Mouse (Mus musculus) forebrain, embryonic 10.5 days (tissue): ENCODE measurements at regions not wholly inside any gene's neighbourhood (a gene's known extent, or its start where the extent isn't known, plus 50 kb on each side); places are given as distances from the start of the nearest gene placed in this dataset.

Source experiments
- DNase-seq: peaks from one replicate; pipeline ENCODE4 v3.0.0-alpha.2; 2017; ENCODE audit warnings: low spot score; ENCODE audit errors: extremely low spot score
- H3K27ac ChIP-seq: fragments of 300-500 bp; sonication (generic); 2 replicates; pipeline ENCODE4 v1.5.1; 2016; ENCODE audit warnings: mild to moderate bottlenecking
- H3K27me3 ChIP-seq: fragments of 300-500 bp; sonication (generic); 2 replicates; pipeline ENCODE4 v1.6.1; 2016; ENCODE audit warnings: mild to moderate bottlenecking; ENCODE audit not compliant: poor library complexity, severe bottlenecking
- H3K36me3 ChIP-seq: fragments of 300-500 bp; sonication (generic); replicated peaks from 2 replicates; pipeline ENCODE4 v1.6.1; 2016; ENCODE audit warnings: mild to moderate bottlenecking, moderate library complexity
- H3K4me1 ChIP-seq: fragments of 300-500 bp; sonication (generic); 2 replicates; pipeline ENCODE4 v1.6.1; 2016
- H3K4me3 ChIP-seq: fragments of 300-500 bp; sonication (generic); 2 replicates; pipeline ENCODE4 v1.5.1; 2016; ENCODE audit warnings: mild to moderate bottlenecking, moderate library complexity
- H3K9me3 ChIP-seq: fragments of 300-500 bp; sonication (generic); 2 replicates; pipeline ENCODE4 v1.6.1; 2016; ENCODE audit warnings: mild to moderate bottlenecking, moderate library complexity
- WGBS: fragments of 180-500 bp; shearing (Covaris S2); methylation state at CpG from one replicate; pipeline ENCODE4 v1.1.7; 2016; 5-methylcytosine and 5-hydroxymethylcytosine counted together

- Histone ChIP-seq H3K27ac (peak overlapping the region; percentile 51; the same call in 1 of the 2 replicates), H3K9me3 (no peaks in the 10 kb centered on the region), H3K4me3 (peak overlapping the region; percentile 31), H3K27me3 (peaks cover 84% of the 10 kb centered on the region), H3K4me1 (peaks cover 45% of the 10 kb centered on the region), H3K36me3 (no peaks in the 10 kb centered on the region)
- 6% methylated on average over 16 of the region's 16 CpGs for WGBS
- peak; percentile 77 for DNase-seq
Measured at GRCm38 (mm10) chr13:39877361-39878141, 483.7 kb downstream of the Ofcc1 start.

- no peaks in the 10 kb centered on the region for H3K9me3 ChIP-seq
- no peak for DNase-seq
- H3K4me3 ChIP-seq = no peak overlapping the region
- H3K27me3 ChIP-seq = no peaks in the 10 kb centered on the region
- no peaks in the 10 kb centered on the region for H3K36me3 ChIP-seq
- H3K27ac ChIP-seq = no peak overlapping the region
- no peaks in the 10 kb centered on the region for H3K4me1 ChIP-seq
- WGBS = 91% methylated on average over 6 of the region's 6 CpGs
Measured at GRCm38 (mm10) chr13:39852257-39852800, 508.9 kb downstream of the Ofcc1 start.

GRCm38 (mm10) chr13:39849391-39849790 is 511.9 kb downstream of the Ofcc1 start:
- Histone ChIP-seq H3K36me3 (no peaks in the 10 kb centered on the region), H3K27ac (no peak overlapping the region), H3K9me3 (no peaks in the 10 kb centered on the region), H3K4me3 (no peak overlapping the region), H3K27me3 (no peaks in the 10 kb centered on the region), H3K4me1 (no peaks in the 10 kb centered on the region)
- DNase-seq = no peak
- 75% methylated on average over 1 of the region's 1 CpGs for WGBS

- 92% methylated on average over 5 of the region's 5 CpGs for WGBS
- peaks cover 12% of the 10 kb centered on the region for H3K4me1 ChIP-seq
- H3K4me3 ChIP-seq = no peak overlapping the region
- H3K27me3 ChIP-seq = peaks cover 21% of the 10 kb centered on the region; the same call in 1 of the 2 replicates
- H3K9me3 ChIP-seq = no peaks in the 10 kb centered on the region
- no peaks in the 10 kb centered on the region for H3K36me3 ChIP-seq
- no peak overlapping the region for H3K27ac ChIP-seq
- DNase-seq = no peak
Measured at GRCm38 (mm10) chr13:39836053-39836584, 525.1 kb downstream of the Ofcc1 start.

GRCm38 (mm10) chr13:39835302-39835701 is 525.9 kb downstream of the Ofcc1 start:
- no peak overlapping the region for H3K4me3 ChIP-seq
- H3K36me3 ChIP-seq = no peaks in the 10 kb centered on the region
- H3K9me3 ChIP-seq = no peaks in the 10 kb centered on the region
- 29% methylated on average over 5 of the region's 5 CpGs for WGBS
- peaks cover 29% of the 10 kb centered on the region; the same call in 1 of the 2 replicates for H3K27me3 ChIP-seq
- no peak for DNase-seq
- peaks cover 12% of the 10 kb centered on the region for H3K4me1 ChIP-seq
- H3K27ac ChIP-seq = no peak overlapping the region

- H3K4me1 ChIP-seq = peaks cover 13% of the 10 kb centered on the region
- no peaks in the 10 kb centered on the region for H3K36me3 ChIP-seq
- no peak overlapping the region for H3K4me3 ChIP-seq
- no peak for DNase-seq
- H3K27me3 ChIP-seq = peaks cover 35% of the 10 kb centered on the region; the same call in 1 of the 2 replicates
- H3K27ac ChIP-seq = no peak overlapping the region
- H3K9me3 ChIP-seq = no peaks in the 10 kb centered on the region
- 58% methylated on average over 9 of the region's 9 CpGs for WGBS
Measured at GRCm38 (mm10) chr13:39834521-39835245, 526.6 kb downstream of the Ofcc1 start.

- H3K4me3 ChIP-seq = peak overlapping the region; percentile 49
- H3K36me3 ChIP-seq = no peaks in the 10 kb centered on the region
- H3K4me1 ChIP-seq = peaks cover 13% of the 10 kb centered on the region
- peak; percentile 42 for DNase-seq
- 10% methylated on average over 20 of the region's 20 CpGs for WGBS
- peaks cover 40% of the 10 kb centered on the region for H3K27me3 ChIP-seq
- no peaks in the 10 kb centered on the region for H3K9me3 ChIP-seq
- H3K27ac ChIP-seq = peak overlapping the region; percentile 58
Measured at GRCm38 (mm10) chr13:39823965-39824555, 537.2 kb downstream of the Ofcc1 start.

GRCm38 (mm10) chr13:39823346-39823954 is 537.8 kb downstream of the Ofcc1 start:
- Histone ChIP-seq H3K4me1 (peaks cover 13% of the 10 kb centered on the region), H3K4me3 (peak overlapping the region; percentile 49), H3K36me3 (no peaks in the 10 kb centered on the region), H3K27me3 (peaks cover 40% of the 10 kb centered on the region), H3K27ac (no peak overlapping the region), H3K9me3 (no peaks in the 10 kb centered on the region)
- 24% methylated on average over 15 of the region's 15 CpGs for WGBS
- DNase-seq = no peak

GRCm38 (mm10) chr13:39774554-39774953 is 586.7 kb downstream of the Ofcc1 start:
- Histone ChIP-seq H3K4me1 (no peaks in the 10 kb centered on the region), H3K27me3 (no peaks in the 10 kb centered on the region), H3K4me3 (no peak overlapping the region), H3K36me3 (no peaks in the 10 kb centered on the region), H3K9me3 (no peaks in the 10 kb centered on the region), H3K27ac (no peak overlapping the region)
- no peak for DNase-seq
- 86% methylated on average over 5 of the region's 5 CpGs for WGBS

GRCm38 (mm10) chr13:39774111-39774510 is 587.1 kb downstream of the Ofcc1 start:
- WGBS = 83% methylated on average over 8 of the region's 8 CpGs
- no peak for DNase-seq
- H3K9me3 ChIP-seq = no peaks in the 10 kb centered on the region
- no peaks in the 10 kb centered on the region for H3K36me3 ChIP-seq
- H3K27me3 ChIP-seq = no peaks in the 10 kb centered on the region
- H3K4me1 ChIP-seq = no peaks in the 10 kb centered on the region
- H3K4me3 ChIP-seq = no peak overlapping the region
- no peak overlapping the region for H3K27ac ChIP-seq

- 71% methylated on average over 4 of the region's 4 CpGs for WGBS
- H3K36me3 ChIP-seq = no peaks in the 10 kb centered on the region
- no peaks in the 10 kb centered on the region for H3K27me3 ChIP-seq
- H3K4me3 ChIP-seq = no peak overlapping the region
- H3K4me1 ChIP-seq = no peaks in the 10 kb centered on the region
- no peak for DNase-seq
- H3K27ac ChIP-seq = no peak overlapping the region
- H3K9me3 ChIP-seq = no peaks in the 10 kb centered on the region
Measured at GRCm38 (mm10) chr13:39769228-39769627, 592.0 kb downstream of the Ofcc1 start.

- Histone ChIP-seq H3K27ac (no peak overlapping the region), H3K27me3 (no peaks in the 10 kb centered on the region), H3K4me1 (no peaks in the 10 kb centered on the region), H3K4me3 (no peak overlapping the region), H3K9me3 (no peaks in the 10 kb centered on the region), H3K36me3 (no peaks in the 10 kb centered on the region)
- no peak for DNase-seq
- 91% methylated on average over 1 of the region's 1 CpGs for WGBS
Measured at GRCm38 (mm10) chr13:39766897-39767296, 594.4 kb downstream of the Ofcc1 start.
